Mouse (Mus musculus) myocyte (in vitro differentiated cells): ENCODE results near the gene L1td1.

Source experiments
- CEBPB ChIP-seq: IDR thresholded peaks from 2 replicates; pipeline ENCODE4 v1.6.1; 2011; ENCODE audit warnings: mild to moderate bottlenecking, moderate library complexity; ENCODE audit not compliant: poor library complexity, insufficient read depth, severe bottlenecking
- E2F4 ChIP-seq: IDR thresholded peaks from one replicate; pipeline ENCODE4 v1.6.1; 2011; ENCODE audit warnings: mild to moderate bottlenecking, control low read depth, moderate library complexity; ENCODE audit not compliant: insufficient read depth
- MAX ChIP-seq: IDR thresholded peaks from one replicate; pipeline ENCODE4 v1.6.1; 2011; ENCODE audit warnings: low read depth, mild to moderate bottlenecking, control low read depth
- POLR2A ChIP-seq: IDR thresholded peaks from one replicate; pipeline ENCODE4 v1.6.1; 2011; ENCODE audit warnings: low read depth, mild to moderate bottlenecking, control low read depth, moderate library complexity; ENCODE audit not compliant: insufficient read length
- POLR2AphosphoS2 ChIP-seq: IDR thresholded peaks from one replicate; pipeline ENCODE4 v1.6.1; 2011; ENCODE audit warnings: low read depth, control low read depth; ENCODE audit not compliant: insufficient read length
- REST ChIP-seq: IDR thresholded peaks from one replicate; pipeline ENCODE4 v1.6.1; 2011; ENCODE audit warnings: mild to moderate bottlenecking, control low read depth, moderate library complexity; ENCODE audit not compliant: insufficient read depth, insufficient read length
- USF1 ChIP-seq: IDR thresholded peaks from one replicate; pipeline ENCODE4 v1.6.1; 2011; ENCODE audit warnings: low read depth, mild to moderate bottlenecking, control low read depth, moderate library complexity

DNA sequence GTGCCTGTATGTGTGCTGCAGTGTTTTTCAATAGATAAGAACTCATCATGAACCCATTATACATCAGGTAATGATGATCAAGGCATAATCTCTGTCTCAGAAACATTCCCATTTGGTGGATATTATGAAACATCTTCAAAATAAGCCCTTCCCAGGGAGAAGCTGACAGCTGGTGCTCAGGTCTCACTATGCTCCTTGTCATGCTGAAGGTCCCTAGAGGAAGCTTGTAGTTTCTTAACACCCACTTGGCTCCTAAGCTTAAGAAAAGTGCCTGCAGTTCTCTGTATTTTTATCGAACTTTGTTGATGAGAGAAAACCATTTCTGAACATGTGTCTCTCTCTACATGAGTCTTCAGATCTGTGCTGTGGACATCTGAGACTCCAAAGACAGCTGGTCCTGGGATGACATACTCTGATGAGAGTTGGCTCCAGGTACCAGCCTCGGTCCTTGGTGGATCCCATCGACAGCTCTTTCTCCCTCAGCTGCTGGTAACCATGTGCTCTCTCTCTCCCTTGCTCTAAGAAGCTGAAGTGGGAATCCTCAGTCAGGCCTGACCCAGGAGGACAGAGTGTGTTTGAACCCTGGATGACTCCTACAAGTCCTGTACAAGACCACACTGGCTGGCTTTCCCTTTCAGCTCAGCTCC is 32.5 kb downstream of the L1td1 start:
- TF ChIP-seq REST (no peak), CEBPB (no peak), POLR2AphosphoS2 (no peak), POLR2A (no peak), E2F4 (no peak), MAX (no peak), USF1 (no peak)
